Mouse (Mus musculus) adrenal gland, postnatal 4 days (tissue): ENCODE results near the gene Elfn2. TPM values are rescaled to one million over a fixed set of nuclear protein-coding genes. Genes with fewer than 3 reads are reported as not detected.
A peak's percentile ranks its signal among the peaks of the same experiment; 100 is the strongest.

Experiments
- DNase-seq, 2 experiments: peaks; one replicate each; pipeline ENCODE4 v3.0.0; 2021 to 2022; ENCODE audit warnings: low spot score in 2 of 2, mixed read lengths in 2 of 2
- total RNA-seq, 2 experiments: library from RNA; stranded (reverse); gene quantifications; 2 replicates each; pipeline ENCODE4 v1.2.3; 2021

Elfn2 gene
- total RNA-seq, 2 experiments from 2014 or later = 3.9 to 4.2 TPM

GRCm38 (mm10) chr15:78623426-78623825, 95.1 kb downstream of the Elfn2 start:
- peak; percentile 33 to 71 for DNase-seq

Other genes starting within 250 kb of the Elfn2 start
- 1 to 10 TPM in 1 of 2 experiments, under 1 TPM in 1; 0.64 to 1.3 TPM for gene Il2rb, start 223.5 kb downstream of the Elfn2 start, total RNA-seq
- 10 to 100 TPM; 81.8 to 93.0 TPM for gene C1qtnf6, start 187.4 kb downstream of the Elfn2 start, total RNA-seq
- 1 to 10 TPM in 1 of 2 experiments, under 1 TPM in 1; 0.79 to 1.3 TPM for gene Sstr3, start 174.1 kb downstream of the Elfn2 start, total RNA-seq
- gene Rac2, start 146.0 kb downstream of the Elfn2 start, total RNA-seq = 10 to 100 TPM in 1 of 2 experiments, 1 to 10 TPM in 1; 9.4 to 10.4 TPM
- 1 to 10 TPM; 8.2 to 9.5 TPM for gene Cyth4, start 121.7 kb downstream of the Elfn2 start, total RNA-seq
- 10 to 100 TPM; 18.3 to 20.0 TPM for gene Mfng, start 54.7 kb upstream of the Elfn2 start, total RNA-seq
- 10 to 100 TPM; 11.8 to 14.5 TPM for gene Card10, start 84.3 kb upstream of the Elfn2 start, total RNA-seq
- gene Cdc42ep1, start 123.9 kb upstream of the Elfn2 start, total RNA-seq = 10 to 100 TPM; 56.7 to 59.1 TPM
- gene Lgals2, start 136.8 kb upstream of the Elfn2 start, total RNA-seq = 1 to 10 TPM; 2.6 to 2.9 TPM
- gene Gga1, start 158.4 kb upstream of the Elfn2 start, total RNA-seq = 10 to 100 TPM; 58.8 to 65.5 TPM
- not detected for gene Gm49510, start 180.9 kb upstream of the Elfn2 start, total RNA-seq
- 10 to 100 TPM; 25.3 to 26.0 TPM for gene Sh3bp1, start 181.0 kb upstream of the Elfn2 start, total RNA-seq
- 1 to 10 TPM; 9.8 to 9.9 TPM for gene Pdxp, start 195.1 kb upstream of the Elfn2 start, total RNA-seq
- gene Lgals1, start 208.0 kb upstream of the Elfn2 start, total RNA-seq = 100 to 1,000 TPM; 382 to 438 TPM
- gene Nol12, start 216.2 kb upstream of the Elfn2 start, total RNA-seq = 10 to 100 TPM; 40.0 to 47.3 TPM
- gene Triobp, start 229.0 kb upstream of the Elfn2 start, total RNA-seq = 100 to 1,000 TPM in 1 of 2 experiments, 10 to 100 TPM in 1; 96.9 to 112 TPM